Mouse (Mus musculus): ENCODE data around the gene Slco3a1. TPM values are rescaled to one million over a fixed set of nuclear protein-coding genes. Genes with fewer than 3 reads are reported as not detected.

The Slco3a1 gene
- total RNA-seq, 1 experiment, result 9.0 TPM

DNA sequence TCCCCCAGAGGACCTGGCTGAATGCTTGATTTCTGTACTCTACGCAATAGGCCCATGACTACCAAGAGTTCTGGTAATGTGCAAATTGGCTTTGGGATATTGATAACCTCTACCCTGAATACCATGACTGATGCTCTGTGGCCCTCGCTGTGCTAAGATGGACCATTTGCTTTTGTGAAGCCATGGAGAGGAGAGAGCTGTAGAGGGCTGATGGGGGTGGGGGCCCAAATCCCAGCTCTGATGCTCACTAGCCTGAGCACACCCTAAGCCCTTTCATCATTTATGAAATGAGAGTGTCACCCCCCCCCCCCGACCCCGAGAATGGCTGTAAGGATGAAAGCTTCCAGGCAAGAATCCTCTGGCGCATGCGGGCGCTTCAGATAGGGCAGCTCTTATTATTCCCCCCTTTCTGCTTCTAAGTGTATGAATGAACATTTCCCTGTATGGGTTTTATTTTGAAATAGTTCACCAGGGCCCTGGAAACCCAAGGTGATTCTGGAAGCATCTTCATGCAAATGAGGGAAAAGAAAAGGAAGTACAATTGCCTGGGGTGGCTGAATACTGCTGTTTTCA is 206.2 kb downstream of the Slco3a1 start:
- Histone ChIP-seq H3K9ac (ENCODE audit: insufficient read depth, low read depth, low read length, poor library complexity, severe bottlenecking) (no peak overlapping the region), H3K27ac (ENCODE audit: insufficient read depth, low read depth, low read length, poor library complexity, severe bottlenecking) (no peak overlapping the region), H3K36me3 (ENCODE audit: control insufficient read depth, insufficient read depth, low read length, poor library complexity, severe bottlenecking) (no peaks in the 10 kb centered on the region), H3K9me3 (ENCODE audit: control insufficient read depth, insufficient read depth, low read depth, low read length) (no peaks in the 10 kb centered on the region), H3K4me3 (ENCODE audit: insufficient read depth in 1 of 2, low read depth in 1 of 2, low read length in 2 of 2, poor library complexity in 1 of 2, severe bottlenecking in 1 of 2) (no peak overlapping the region), H3K4me1 (ENCODE audit: control insufficient read depth in 2 of 2, insufficient read depth in 2 of 2, low read length in 2 of 2, poor library complexity in 1 of 2) (no peaks in the 10 kb centered on the region)
- no peak for DNase-seq (ENCODE audit: low read depth, low spot score)
- in situ Hi-C loops (cut with MboI; ENCODE audit: low sequenced_read_pairs in 2 of 2, unreplicated experiment in 2 of 2), result no loop called here
- TF ChIP-seq ZNF384 (IDR thresholded peaks at IDR 0.05; ENCODE audit: low read depth, low read length), result no peak
- no peak for TF ChIP-seq ZC3H11A (IDR thresholded peaks at IDR 0.05; ENCODE audit: borderline replicate concordance, low read depth, low read length)

DNA sequence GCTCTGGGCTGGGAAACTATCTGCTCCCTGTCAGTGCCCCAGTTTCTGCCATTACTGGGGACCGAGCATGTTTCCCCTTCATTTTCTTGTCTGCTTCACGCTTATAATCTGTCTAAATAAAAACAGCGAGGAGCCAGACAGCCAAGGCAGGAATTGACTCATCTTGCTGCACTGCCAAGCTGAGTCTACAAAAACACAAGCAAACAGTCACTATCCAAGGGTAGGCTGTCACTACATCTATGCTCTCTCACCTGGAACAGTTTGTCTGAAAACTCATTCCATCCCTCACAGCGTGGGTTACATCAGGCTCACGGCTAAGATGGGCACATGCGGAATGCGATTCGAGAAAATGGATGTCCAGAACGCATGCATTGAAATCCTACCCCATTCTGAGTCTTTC is 207.6 kb downstream of the Slco3a1 start:
- Histone ChIP-seq H3K9ac (ENCODE audit: insufficient read depth, low read depth, low read length, poor library complexity, severe bottlenecking) (no peak overlapping the region), H3K9me3 (ENCODE audit: control insufficient read depth, insufficient read depth, low read depth, low read length) (no peaks in the 10 kb centered on the region), H3K4me1 (ENCODE audit: control insufficient read depth in 2 of 2, insufficient read depth in 2 of 2, low read length in 2 of 2, poor library complexity in 1 of 2) (no peaks in the 10 kb centered on the region), H3K4me3 (ENCODE audit: insufficient read depth in 1 of 2, low read depth in 1 of 2, low read length in 2 of 2, poor library complexity in 1 of 2, severe bottlenecking in 1 of 2) (no peak overlapping the region), H3K36me3 (ENCODE audit: control insufficient read depth, insufficient read depth, low read length, poor library complexity, severe bottlenecking) (no peaks in the 10 kb centered on the region), H3K27ac (ENCODE audit: insufficient read depth, low read depth, low read length, poor library complexity, severe bottlenecking) (no peak overlapping the region)
- no peak for TF ChIP-seq HCFC1 (IDR thresholded peaks at IDR 0.05; ENCODE audit: borderline replicate concordance, insufficient read depth, low read length)
- TF ChIP-seq CHD2 (IDR thresholded peaks at IDR 0.05; ENCODE audit: low read depth, low read length), result no peak
- no peak for TF ChIP-seq MAFK (IDR thresholded peaks at IDR 0.05; ENCODE audit: insufficient read depth, low read depth, low read length)
- TF ChIP-seq ZC3H11A (IDR thresholded peaks at IDR 0.05; ENCODE audit: borderline replicate concordance, low read depth, low read length), result no peak
- no peak for TF ChIP-seq ZNF384 (IDR thresholded peaks at IDR 0.05; ENCODE audit: low read depth, low read length)
- in situ Hi-C loops (cut with MboI; ENCODE audit: low sequenced_read_pairs in 2 of 2, unreplicated experiment in 2 of 2), result no loop called here
- no peak for DNase-seq (ENCODE audit: low read depth, low spot score)

DNA sequence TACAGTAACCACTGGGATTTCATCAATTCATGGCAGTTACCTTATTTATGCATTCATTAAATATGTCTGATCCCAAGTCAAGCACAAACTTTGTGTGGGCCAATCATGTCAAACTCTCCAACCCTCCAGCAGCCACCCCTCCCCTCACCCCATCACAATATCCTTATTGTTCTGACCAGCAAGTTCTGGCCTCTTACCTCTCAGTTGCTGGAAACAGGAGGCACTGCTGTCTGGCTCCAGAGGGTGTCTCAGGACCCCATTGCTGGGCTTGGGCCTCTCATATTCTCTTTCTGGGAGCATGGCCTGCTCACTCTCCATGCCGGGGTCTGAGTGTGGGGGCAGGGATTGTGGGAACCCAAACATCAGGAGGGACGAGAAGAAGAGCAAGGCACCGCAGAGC is 208.1 kb downstream of the Slco3a1 start:
- no peaks in the 10 kb centered on the region for H3K36me3 ChIP-seq (ENCODE audit: control insufficient read depth, insufficient read depth, low read length, poor library complexity, severe bottlenecking)
- H3K4me1 ChIP-seq (ENCODE audit: control insufficient read depth in 2 of 2, insufficient read depth in 2 of 2, low read length in 2 of 2, poor library complexity in 1 of 2), result no peaks in the 10 kb centered on the region
- H3K27ac ChIP-seq (ENCODE audit: insufficient read depth, low read depth, low read length, poor library complexity, severe bottlenecking), result no peak overlapping the region
- no peak overlapping the region for H3K9ac ChIP-seq (ENCODE audit: insufficient read depth, low read depth, low read length, poor library complexity, severe bottlenecking)
- no peak for DNase-seq (ENCODE audit: low read depth, low spot score)
- no peak for TF ChIP-seq MAFK (IDR thresholded peaks at IDR 0.05; ENCODE audit: insufficient read depth, low read depth, low read length)
- in situ Hi-C loops (cut with MboI; ENCODE audit: low sequenced_read_pairs in 2 of 2, unreplicated experiment in 2 of 2), result no loop called here
- no peaks in the 10 kb centered on the region for H3K9me3 ChIP-seq (ENCODE audit: control insufficient read depth, insufficient read depth, low read depth, low read length)
- H3K4me3 ChIP-seq (ENCODE audit: insufficient read depth in 1 of 2, low read depth in 1 of 2, low read length in 2 of 2, poor library complexity in 1 of 2, severe bottlenecking in 1 of 2), result no peak overlapping the region

DNA sequence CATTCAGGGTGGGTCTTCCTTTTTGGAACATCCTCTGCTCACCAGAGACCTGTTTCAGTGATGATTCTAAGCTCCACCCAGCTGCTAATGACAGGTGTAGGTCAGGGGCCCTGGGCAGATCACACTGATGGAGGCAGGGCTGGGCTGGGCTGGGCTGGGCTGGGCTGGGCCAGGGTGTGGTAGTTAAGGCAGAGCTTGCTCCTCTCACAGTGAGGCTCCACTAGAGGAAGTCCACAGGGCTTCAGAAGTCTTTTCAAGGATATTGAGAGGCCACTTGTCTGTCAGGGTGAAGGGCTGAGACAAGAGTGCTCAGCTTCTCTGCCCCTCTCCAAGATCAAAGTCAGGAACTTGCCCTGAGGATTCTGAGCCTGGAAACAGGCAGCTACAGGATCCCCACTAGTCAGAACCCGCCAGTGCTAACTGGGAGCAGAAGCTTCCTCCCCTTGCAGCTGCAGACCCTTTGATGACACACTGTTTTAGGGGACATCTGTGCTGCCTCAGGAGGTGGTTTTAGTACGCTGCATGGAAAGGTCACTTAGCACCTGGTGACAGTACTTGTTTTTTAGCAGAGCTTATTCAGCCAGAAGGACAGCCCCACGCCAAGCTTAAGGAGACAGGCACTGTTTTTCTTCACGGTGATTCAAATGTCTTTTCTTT is 213.3 kb downstream of the Slco3a1 start:
- H3K4me1 ChIP-seq (ENCODE audit: control insufficient read depth in 2 of 2, insufficient read depth in 2 of 2, low read length in 2 of 2, poor library complexity in 1 of 2), result no peaks in the 10 kb centered on the region
- H3K9me3 ChIP-seq (ENCODE audit: control insufficient read depth, insufficient read depth, low read depth, low read length), result no peaks in the 10 kb centered on the region
- no peak overlapping the region for H3K9ac ChIP-seq (ENCODE audit: insufficient read depth, low read depth, low read length, poor library complexity, severe bottlenecking)
- no peaks in the 10 kb centered on the region for H3K36me3 ChIP-seq (ENCODE audit: control insufficient read depth, insufficient read depth, low read length, poor library complexity, severe bottlenecking)
- no peak overlapping the region for H3K27ac ChIP-seq (ENCODE audit: insufficient read depth, low read depth, low read length, poor library complexity, severe bottlenecking)
- in situ Hi-C loops (cut with MboI; ENCODE audit: low sequenced_read_pairs in 2 of 2, unreplicated experiment in 2 of 2), result no loop called here
- TF ChIP-seq HCFC1 (IDR thresholded peaks at IDR 0.05; ENCODE audit: borderline replicate concordance, insufficient read depth, low read length) (no peak), ZC3H11A (IDR thresholded peaks at IDR 0.05; ENCODE audit: borderline replicate concordance, low read depth, low read length) (no peak), CHD2 (IDR thresholded peaks at IDR 0.05; ENCODE audit: low read depth, low read length) (no peak), MAFK (IDR thresholded peaks at IDR 0.05; ENCODE audit: insufficient read depth, low read depth, low read length) (no peak), ZNF384 (IDR thresholded peaks at IDR 0.05; ENCODE audit: low read depth, low read length) (no peak)
- no peak for DNase-seq (ENCODE audit: low read depth, low spot score)
- H3K4me3 ChIP-seq (ENCODE audit: insufficient read depth in 1 of 2, low read depth in 1 of 2, low read length in 2 of 2, poor library complexity in 1 of 2, severe bottlenecking in 1 of 2), result no peak overlapping the region

DNA sequence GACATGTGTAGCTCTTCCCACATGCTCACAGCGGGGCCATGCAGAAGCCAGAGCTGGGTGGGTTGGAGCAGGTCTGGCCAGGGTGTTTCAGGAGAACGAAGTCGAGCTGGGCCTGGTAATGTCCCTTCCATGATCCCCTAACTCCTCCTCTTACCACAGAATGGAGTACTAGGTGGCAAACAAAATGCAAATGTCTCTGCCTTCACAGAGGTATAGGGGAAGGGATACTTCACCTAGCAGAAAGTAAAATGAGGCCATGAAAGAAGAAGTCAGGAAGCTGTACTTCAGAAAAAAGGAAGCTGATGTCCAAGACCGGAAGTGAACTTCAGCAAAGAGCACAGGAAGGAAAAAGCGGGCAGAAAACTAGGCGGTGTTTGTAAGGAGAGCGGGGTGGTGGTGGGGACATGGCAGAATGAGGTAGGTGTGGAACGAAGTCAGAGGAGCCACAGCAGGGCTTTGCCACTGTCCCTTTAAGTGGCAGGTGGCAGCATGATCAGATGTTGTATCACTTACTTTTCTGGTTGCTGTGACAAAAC is 214.1 kb downstream of the Slco3a1 start:
- Histone ChIP-seq H3K9me3 (ENCODE audit: control insufficient read depth, insufficient read depth, low read depth, low read length) (no peaks in the 10 kb centered on the region), H3K9ac (ENCODE audit: insufficient read depth, low read depth, low read length, poor library complexity, severe bottlenecking) (no peak overlapping the region), H3K4me1 (ENCODE audit: control insufficient read depth in 2 of 2, insufficient read depth in 2 of 2, low read length in 2 of 2, poor library complexity in 1 of 2) (no peaks in the 10 kb centered on the region), H3K4me3 (ENCODE audit: insufficient read depth in 1 of 2, low read depth in 1 of 2, low read length in 2 of 2, poor library complexity in 1 of 2, severe bottlenecking in 1 of 2) (no peak overlapping the region), H3K27ac (ENCODE audit: insufficient read depth, low read depth, low read length, poor library complexity, severe bottlenecking) (no peak overlapping the region), H3K36me3 (ENCODE audit: control insufficient read depth, insufficient read depth, low read length, poor library complexity, severe bottlenecking) (no peaks in the 10 kb centered on the region)
- in situ Hi-C loops (cut with MboI; ENCODE audit: low sequenced_read_pairs in 2 of 2, unreplicated experiment in 2 of 2), result no loop called here
- no peak for TF ChIP-seq HCFC1 (IDR thresholded peaks at IDR 0.05; ENCODE audit: borderline replicate concordance, insufficient read depth, low read length)
- TF ChIP-seq MAFK (IDR thresholded peaks at IDR 0.05; ENCODE audit: insufficient read depth, low read depth, low read length), result no peak
- DNase-seq (ENCODE audit: low read depth, low spot score), result no peak
